Mouse (Mus musculus): ENCODE measurements around the gene Rundc3b.

The Rundc3b gene

DNA sequence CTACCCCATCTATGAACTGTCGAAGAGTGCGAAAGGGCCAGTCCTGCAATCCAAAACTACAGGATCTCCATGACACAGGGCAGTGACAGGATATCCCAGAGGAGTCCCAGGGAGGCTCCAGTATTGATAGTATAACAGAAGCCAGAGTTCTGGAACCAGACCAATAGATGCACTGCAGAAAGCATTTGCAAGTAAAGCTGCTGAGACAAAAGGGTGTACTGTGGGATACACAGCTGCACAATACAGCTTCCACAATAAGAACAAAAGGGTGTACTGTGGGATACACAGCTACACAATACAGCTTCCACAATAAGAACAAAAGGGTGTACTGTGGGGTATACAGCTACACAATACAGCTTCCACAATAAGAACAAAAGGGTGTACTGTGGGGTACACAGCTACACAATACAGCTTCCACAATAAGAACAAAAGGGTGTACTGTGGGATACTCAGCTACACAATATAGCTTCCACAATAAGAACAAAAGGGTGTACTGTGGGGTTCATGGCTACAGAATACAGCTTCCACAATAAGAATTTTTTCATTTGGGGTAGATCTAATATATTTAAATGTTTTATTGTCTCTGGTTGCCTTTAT is 134.0 kb downstream of the Rundc3b start:
- DNase-seq (ENCODE audit: low spot score in 2 of 2) = no peak

DNA sequence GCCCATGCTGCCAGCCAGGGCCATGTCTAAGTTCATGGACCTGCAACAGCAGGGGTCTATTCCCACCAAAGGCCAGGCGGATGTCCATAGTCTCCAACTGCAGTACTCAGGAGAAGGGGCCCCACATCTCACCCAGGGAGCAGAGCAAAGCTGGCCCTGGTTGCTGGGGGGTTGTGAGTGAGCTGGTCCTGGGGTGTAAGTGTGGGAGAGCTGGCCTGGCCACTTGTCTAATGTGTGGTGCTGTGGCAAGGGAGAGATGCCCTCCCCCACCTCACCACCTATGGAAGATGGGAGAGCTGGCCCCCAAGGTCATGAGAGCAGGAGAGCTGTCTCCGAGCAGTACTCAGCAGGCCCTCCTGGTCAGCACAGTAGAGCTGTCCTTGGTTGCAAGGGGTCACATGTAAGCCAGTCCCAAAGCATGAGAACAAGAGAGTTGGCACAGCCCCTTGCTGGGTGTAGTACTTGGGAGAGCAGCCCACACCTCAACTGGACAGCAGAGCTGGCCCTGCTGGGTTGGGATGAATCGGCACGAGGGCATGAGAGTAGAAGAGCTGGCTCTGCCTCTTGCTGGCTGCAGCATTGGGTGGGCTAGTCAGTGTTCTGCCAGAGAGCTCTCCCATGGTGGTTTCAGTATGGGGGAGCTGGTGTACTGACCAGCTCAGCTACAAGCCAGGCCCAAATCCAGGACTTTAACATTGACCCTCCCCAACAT is 134.6 kb downstream of the Rundc3b start:
- no peak for DNase-seq (ENCODE audit: low spot score in 2 of 2)

DNA sequence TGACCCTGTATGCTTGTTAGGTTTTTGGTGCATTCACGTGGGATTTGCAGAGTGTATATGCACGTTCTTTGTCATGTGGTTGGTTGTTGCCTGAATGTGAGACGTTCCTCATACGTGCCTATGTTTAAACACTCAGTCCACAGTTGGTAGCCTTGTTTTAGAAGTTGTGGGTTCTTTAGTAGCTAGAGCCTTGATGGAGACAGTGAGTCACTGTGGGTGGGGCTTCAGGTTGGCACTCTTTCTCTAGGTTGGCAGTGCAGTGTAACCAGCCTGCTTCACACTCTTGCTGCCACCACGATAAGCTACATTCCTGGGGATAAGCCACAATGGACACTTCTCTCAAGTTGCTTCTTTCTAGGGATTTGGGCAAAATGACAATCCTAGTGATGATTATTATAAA is 166.2 kb downstream of the Rundc3b start:
- no peak for DNase-seq (ENCODE audit: low spot score in 2 of 2)

GRCm38 (mm10) chr5:8455565-8455964 is 167.2 kb downstream of the Rundc3b start:
- no peak for DNase-seq (ENCODE audit: low spot score in 2 of 2)

Data from right cerebral cortex, postnatal 10 days (tissue).